Mouse (Mus musculus): ENCODE measurements at regions not wholly inside any gene's neighbourhood (a gene's known extent, or its start where the extent isn't known, plus 50 kb on each side); places are given as distances from the start of the nearest gene placed in this dataset.

DNA sequence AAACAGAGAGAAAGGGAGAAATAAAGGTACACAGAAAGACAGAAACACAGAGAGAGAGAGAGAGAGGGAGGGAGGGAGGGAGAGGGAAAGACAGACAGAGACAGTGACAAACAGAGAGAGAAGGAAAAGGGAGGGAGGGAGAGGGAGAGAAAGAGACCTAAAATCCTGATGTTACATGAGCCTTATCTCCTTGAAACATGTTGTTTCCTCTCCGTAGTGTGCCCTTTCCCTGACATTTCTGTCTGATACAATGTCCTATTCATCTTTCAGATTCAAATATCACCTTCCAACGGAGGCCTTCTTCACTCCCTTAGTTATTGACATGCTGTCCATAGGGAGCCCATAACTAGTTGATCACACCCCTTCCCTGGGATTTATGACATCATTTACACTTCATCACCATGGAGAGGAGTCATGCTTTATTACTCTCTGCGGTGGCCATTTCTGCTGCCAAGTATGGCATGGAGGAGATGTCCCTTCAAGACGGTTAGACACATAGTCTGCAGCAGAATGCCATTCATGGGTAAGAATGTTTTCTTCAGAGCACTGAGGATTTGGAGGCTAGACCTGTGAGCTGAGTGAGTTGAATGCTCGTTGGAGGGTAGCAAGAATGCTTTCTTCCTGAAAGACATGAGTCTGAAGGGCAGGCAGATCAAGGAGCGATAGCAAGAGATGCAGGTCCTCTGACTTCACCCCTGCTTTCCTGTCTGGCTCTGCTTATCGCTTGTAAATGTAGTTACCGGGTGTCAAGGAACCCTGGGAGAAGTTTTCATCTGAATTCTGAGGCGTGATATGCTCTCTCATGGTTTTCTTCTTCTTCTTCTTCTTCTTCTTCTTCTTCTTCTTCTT lies 100.3 kb upstream of the Samsn1 start:
- TF ChIP-seq POLR2A (IDR thresholded peaks at IDR 0.05; ENCODE audit: low read depth, low read length): no peak
- TF ChIP-seq CTCF (conservative IDR thresholded peaks at IDR 0.05 in 1 of 2, IDR thresholded peaks at IDR 0.05 in 1 of 2; ENCODE audit: low read depth in 2 of 2, low read length in 2 of 2): no peak
- no peak for TF ChIP-seq TCF12 (IDR thresholded peaks at IDR 0.05; ENCODE audit: low read depth, low read length)
- TF ChIP-seq SIN3A (IDR thresholded peaks at IDR 0.05; ENCODE audit: low read length): no peak
- TF ChIP-seq NRF1 (IDR thresholded peaks at IDR 0.05; ENCODE audit: low read depth, low read length): no peak
